Mouse (Mus musculus) liver, embryonic 16.5 days (tissue): ENCODE results near the gene Higd2a. TPM values are rescaled to one million over a fixed set of nuclear protein-coding genes. Genes with fewer than 3 reads are reported as not detected.

ENCODE experiments used
- ATAC-seq: fragments of 200-750 bp; cut with Nextera tagmentation; 2 replicates; pipeline ENCODE4 v1.8.0; 2017; ENCODE audit warnings: low read depth, mild to moderate bottlenecking, moderate number of reproducible peaks, moderate library complexity
- H3K27ac ChIP-seq: fragments of 300-500 bp; sonication (generic); 2 replicates; pipeline ENCODE4 v1.5.1; 2014; ENCODE audit warnings: mild to moderate bottlenecking, low read length
- H3K27me3 ChIP-seq: fragments of 300-500 bp; sonication (generic); 2 replicates; pipeline ENCODE4 v1.6.1; 2014; ENCODE audit warnings: low read depth, low read length, mixed read lengths; ENCODE audit not compliant: control insufficient read depth, insufficient read depth
- H3K36me3 ChIP-seq: fragments of 300-500 bp; sonication (generic); 2 replicates; pipeline ENCODE4 v1.6.1; 2014; ENCODE audit warnings: mild to moderate bottlenecking; ENCODE audit not compliant: control insufficient read depth, insufficient read depth
- H3K4me1 ChIP-seq: fragments of 300-500 bp; sonication (generic); 2 replicates; pipeline ENCODE4 v1.6.1; 2014; ENCODE audit warnings: low read depth, low read length, mixed read lengths; ENCODE audit not compliant: control insufficient read depth
- H3K4me2 ChIP-seq: fragments of 300-500 bp; sonication (generic); 2 replicates; pipeline ENCODE4 v1.6.1; 2014; ENCODE audit warnings: low read depth, low read length, mixed read lengths
- H3K4me3 ChIP-seq: fragments of 300-500 bp; sonication (generic); 2 replicates; pipeline ENCODE4 v1.5.1; 2014; ENCODE audit warnings: low read depth, mild to moderate bottlenecking, low read length
- H3K9ac ChIP-seq: fragments of 300-500 bp; sonication (generic); 2 replicates; pipeline ENCODE4 v1.6.1; 2014; ENCODE audit warnings: low read depth, low read length
- H3K9me3 ChIP-seq: fragments of 300-500 bp; sonication (generic); replicated peaks from 2 replicates; pipeline ENCODE4 v1.6.1; 2016; ENCODE audit warnings: low read length; ENCODE audit not compliant: control insufficient read depth
- WGBS: fragments of 180-500 bp; shearing (Covaris S2); extraction: QIAGEN DNeasy Blood & Tissue Kit; methylation state at CpG from one replicate; pipeline ENCODE4 v1.1.7; 2014; ENCODE audit not compliant: insufficient replicate concordance; 5-methylcytosine and 5-hydroxymethylcytosine counted together
- polyA plus RNA-seq: library from polyadenylated mRNA; unstranded; fragments of >200 nt; fragmentation: Nextera tagmentation; extraction: Ambion mirVana; gene quantifications from 2 replicates; pipeline ENCODE4 v1.2.1, GENCODE M21; 2015

Higd2a gene
- polyA plus RNA-seq, 1 experiment from 2014 or later: 102 TPM

DNA sequence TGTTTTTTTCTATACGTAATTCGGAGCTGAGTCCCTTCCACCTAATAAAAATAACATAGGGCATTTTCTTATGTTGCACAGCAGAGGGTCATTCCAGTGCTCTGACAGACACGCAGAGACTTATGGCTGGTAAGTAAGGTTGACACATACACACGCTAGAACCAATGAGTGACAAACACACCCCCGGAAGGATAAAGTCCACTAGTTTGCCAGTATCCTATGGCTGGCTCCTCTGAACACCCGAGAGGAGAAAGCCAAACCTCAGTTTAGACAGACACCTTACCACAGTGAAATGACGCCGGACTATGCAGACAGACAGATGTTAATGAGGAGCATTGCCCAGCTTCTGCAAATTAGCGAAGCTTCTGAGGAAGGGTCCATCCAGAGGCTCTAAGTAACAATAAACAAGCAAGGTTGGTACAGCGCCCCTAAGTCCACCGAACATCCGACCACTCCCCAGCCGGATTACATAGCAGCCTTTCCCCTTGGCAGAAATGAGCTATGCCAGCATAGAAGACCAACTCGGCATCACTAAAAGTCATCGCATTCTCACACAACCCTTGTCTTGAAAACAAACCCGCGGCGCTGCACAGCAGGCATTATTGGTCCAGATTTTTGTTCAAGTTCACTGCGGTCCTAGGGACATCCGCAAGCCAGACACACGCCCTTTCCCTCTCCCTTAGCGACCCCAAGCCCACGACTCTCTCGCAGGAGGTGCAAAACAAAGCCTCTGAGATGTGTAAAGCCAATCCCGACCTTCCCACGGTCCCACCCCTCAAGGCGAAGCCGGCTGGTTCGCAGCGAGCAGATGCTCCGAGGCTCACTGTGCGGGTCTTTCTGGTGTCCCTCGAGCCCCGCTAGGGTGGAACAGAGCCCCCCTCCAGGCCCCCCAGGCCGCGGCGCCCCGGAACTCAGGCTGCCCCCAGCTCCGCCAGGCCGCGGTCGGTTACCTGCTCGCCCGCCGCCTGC, 25.5 kb upstream of the Higd2a start:
- H3K27ac ChIP-seq: peak overlapping the region; percentile 77
- no peaks in the 10 kb centered on the region for H3K9me3 ChIP-seq
- H3K4me1 ChIP-seq: peaks cover 16% of the 10 kb centered on the region
- ATAC-seq: peak; percentile 49
- 9% methylated on average over 45 of the region's 45 CpGs for WGBS
- H3K4me3 ChIP-seq: peak overlapping the region; percentile 95
- peaks cover 15% of the 10 kb centered on the region for H3K36me3 ChIP-seq
- no peaks in the 10 kb centered on the region for H3K27me3 ChIP-seq
- H3K4me2 ChIP-seq: peak overlapping the region; percentile 92
- H3K9ac ChIP-seq: peak overlapping the region; percentile 99

DNA sequence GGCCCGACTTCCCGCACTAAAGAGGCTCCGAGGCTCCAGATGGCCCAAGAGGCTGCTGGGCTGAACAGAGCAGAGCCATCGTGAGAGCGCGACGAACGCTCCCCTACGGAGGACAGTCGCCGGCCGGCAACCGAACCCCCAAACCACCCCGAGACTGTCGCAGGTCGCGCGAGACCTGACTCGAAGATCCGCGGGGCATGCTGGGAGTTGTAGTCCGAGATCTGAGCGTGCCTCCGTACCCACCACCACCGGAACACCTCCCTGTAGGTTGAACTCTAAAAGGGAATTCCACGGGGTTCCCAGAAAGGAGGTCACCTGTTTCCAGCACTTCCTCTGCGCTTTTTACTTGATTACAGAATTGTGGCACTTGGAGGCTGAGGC, 24.8 kb upstream of the Higd2a start, which contains the start of gene 4833439L19Rik:
TSS of gene 4833439L19Rik (minus strand) at position 235 of the 381 bp plus-strand sequence.
- Histone ChIP-seq H3K27me3 (no peaks in the 10 kb centered on the region), H3K9ac (peak within 1 kb of the TSS; percentile 99), H3K9me3 (no peaks in the 10 kb centered on the region), H3K4me1 (peaks cover 16% of the 10 kb centered on the region), H3K4me3 (peak within 1 kb of the TSS; percentile 95), H3K36me3 (peaks cover 9% of the 10 kb centered on the region), H3K27ac (peak within 1 kb of the TSS; percentile 77), H3K4me2 (peak within 1 kb of the TSS; percentile 92)
- 0% methylated on average over 27 of the region's 27 CpGs for WGBS
- ATAC-seq: peak; percentile 95

DNA sequence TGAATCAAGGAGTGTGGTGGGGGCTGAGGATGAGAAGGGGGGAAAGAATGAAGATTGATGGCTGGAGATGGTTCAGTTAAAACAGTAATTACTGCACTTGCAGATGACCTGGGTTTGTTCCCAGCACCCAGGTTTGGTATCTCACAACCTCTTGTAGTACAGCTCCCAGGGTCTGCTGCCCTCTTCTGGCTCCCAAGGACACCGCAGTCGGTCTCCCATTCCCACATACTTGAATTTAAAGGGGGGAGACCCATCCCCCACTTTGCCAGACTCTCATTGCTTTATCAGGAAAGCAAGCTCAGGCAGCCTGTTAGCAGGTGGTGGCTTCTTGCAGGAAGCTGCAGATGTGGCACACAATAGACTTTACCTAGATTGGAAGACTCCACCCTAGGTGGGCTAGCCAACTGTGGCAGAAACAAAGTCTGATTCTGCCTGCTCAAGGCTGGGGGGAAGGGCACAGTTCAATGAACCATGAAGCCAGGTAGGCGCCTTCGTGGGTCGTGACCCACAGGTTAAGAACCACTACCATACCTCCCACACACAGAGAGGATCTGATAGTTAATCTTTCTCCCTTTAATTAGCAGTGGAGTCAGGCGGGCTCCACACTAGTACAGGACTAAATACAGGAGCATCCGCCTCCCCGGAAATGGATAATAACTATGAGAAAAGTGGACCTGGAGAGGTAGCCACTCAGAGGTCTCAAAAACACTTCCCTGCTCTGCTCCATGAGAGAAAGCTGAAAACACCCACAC, 24.2 kb upstream of the Higd2a start:
- Histone ChIP-seq H3K4me3 (peak overlapping the region; percentile 95), H3K27me3 (no peaks in the 10 kb centered on the region), H3K27ac (peak overlapping the region; percentile 76), H3K36me3 (peaks cover 7% of the 10 kb centered on the region), H3K9me3 (no peaks in the 10 kb centered on the region), H3K9ac (peak overlapping the region; percentile 99), H3K4me1 (peaks cover 16% of the 10 kb centered on the region), H3K4me2 (peak overlapping the region; percentile 92)
- peak; percentile 44 for ATAC-seq
- WGBS: 36% methylated on average over 8 of the region's 8 CpGs

DNA sequence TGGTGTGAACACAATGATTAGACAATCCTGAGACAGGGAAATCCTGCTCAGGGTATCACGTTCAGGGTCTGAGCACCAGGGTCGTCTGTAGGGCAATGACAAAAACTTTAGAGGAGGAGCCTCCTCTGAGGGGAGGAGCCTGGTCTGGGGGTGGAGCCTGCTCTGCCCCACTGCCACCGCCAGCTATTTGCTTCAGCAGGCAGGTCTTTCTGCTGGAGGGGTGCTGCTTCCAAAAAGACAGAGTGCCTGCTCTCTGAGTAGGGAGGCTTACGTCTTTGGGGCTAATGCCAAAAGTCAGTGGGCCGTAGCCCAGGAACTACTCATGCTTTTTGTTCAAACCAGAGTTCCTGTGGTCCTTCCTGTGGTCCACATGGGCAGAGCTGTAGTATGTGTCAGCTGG, 21.6 kb upstream of the Higd2a start:
- Histone ChIP-seq H3K27ac (no peak overlapping the region), H3K36me3 (no peaks in the 10 kb centered on the region), H3K9me3 (no peaks in the 10 kb centered on the region), H3K4me3 (no peak overlapping the region), H3K9ac (no peak overlapping the region), H3K4me2 (no peak overlapping the region), H3K4me1 (peaks cover 16% of the 10 kb centered on the region), H3K27me3 (no peaks in the 10 kb centered on the region)
- 30% methylated on average over 5 of the region's 5 CpGs for WGBS
- no peak for ATAC-seq

DNA sequence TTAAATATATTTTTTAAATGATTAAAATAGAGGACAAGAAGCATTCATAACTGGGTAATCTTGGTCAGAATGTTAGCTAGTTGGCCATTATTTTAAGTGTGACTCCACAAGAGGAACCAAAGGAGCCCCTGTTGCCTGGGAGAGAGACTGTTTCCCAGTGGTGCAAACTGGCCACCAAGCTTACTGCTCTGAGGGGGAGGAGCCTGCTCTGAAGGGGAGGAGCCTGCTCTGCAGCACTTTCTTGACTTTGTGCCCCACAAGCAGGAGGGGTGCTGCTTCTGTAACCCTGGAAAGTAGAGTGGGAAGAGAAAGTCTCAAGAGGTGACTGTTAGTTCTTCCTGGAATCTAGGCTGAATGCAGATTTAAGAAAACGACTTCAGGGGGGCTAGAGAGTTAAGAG, 20.7 kb upstream of the Higd2a start:
- Histone ChIP-seq H3K27me3 (no peaks in the 10 kb centered on the region), H3K4me3 (no peak overlapping the region), H3K27ac (no peak overlapping the region), H3K4me1 (peaks cover 14% of the 10 kb centered on the region), H3K9ac (no peak overlapping the region), H3K4me2 (no peak overlapping the region), H3K36me3 (no peaks in the 10 kb centered on the region), H3K9me3 (no peaks in the 10 kb centered on the region)
- WGBS: 56% methylated on average over 1 of the region's 1 CpGs
- no peak for ATAC-seq

DNA sequence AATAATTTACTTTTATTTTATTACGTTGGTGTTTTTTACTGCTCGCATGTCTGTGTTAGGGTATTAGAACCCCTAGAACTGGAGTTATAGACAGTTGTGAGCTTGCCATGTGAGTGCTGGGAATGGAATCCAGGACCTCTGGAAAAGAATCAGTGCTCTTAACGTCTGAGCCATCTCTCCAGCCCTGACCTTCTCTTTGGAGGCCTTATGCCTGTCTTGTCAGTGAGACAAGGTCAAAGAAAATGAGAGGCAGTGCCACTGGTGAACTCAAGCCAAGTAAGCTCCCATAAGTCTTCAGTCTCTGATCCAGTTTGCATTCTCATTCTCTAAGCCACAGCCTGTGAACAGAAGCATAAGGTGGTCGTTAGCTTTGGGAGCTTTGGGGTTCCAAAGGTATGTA, 19.3 kb upstream of the Higd2a start:
- no peak overlapping the region for H3K9ac ChIP-seq
- no peak overlapping the region for H3K27ac ChIP-seq
- no peak for ATAC-seq
- H3K27me3 ChIP-seq: no peaks in the 10 kb centered on the region
- no peak overlapping the region for H3K4me2 ChIP-seq
- H3K4me3 ChIP-seq: no peak overlapping the region
- H3K36me3 ChIP-seq: no peaks in the 10 kb centered on the region
- H3K9me3 ChIP-seq: no peaks in the 10 kb centered on the region
- 60% methylated on average over 4 of the region's 4 CpGs for WGBS
- peaks cover 12% of the 10 kb centered on the region for H3K4me1 ChIP-seq

DNA sequence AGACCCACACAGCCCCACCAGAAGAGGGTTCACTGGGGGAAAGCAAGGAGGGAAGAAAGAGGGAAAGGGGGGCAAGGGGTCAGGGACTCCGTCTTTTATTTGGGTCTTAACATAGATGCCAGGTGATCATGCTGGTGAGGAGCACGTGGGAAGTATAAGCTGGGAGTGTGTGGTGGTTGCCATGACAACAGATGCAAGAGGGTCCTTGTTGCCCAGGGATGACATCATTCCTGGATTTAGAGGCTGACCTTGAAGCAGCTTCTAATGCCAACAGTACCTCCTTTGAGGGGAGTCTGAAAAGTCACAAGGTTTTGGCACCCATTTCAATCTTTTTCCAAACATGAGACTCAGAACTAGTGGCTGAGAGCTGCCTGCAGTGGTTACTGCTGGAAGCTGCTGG, 18.4 kb upstream of the Higd2a start:
- H3K4me3 ChIP-seq: no peak overlapping the region
- no peak overlapping the region for H3K9ac ChIP-seq
- no peak overlapping the region for H3K4me2 ChIP-seq
- H3K27me3 ChIP-seq: no peaks in the 10 kb centered on the region
- no peak for ATAC-seq
- H3K36me3 ChIP-seq: no peaks in the 10 kb centered on the region
- peaks cover 12% of the 10 kb centered on the region for H3K4me1 ChIP-seq
- no peak overlapping the region for H3K27ac ChIP-seq
- no peaks in the 10 kb centered on the region for H3K9me3 ChIP-seq
- WGBS: 47% methylated on average over 2 of the region's 2 CpGs

DNA sequence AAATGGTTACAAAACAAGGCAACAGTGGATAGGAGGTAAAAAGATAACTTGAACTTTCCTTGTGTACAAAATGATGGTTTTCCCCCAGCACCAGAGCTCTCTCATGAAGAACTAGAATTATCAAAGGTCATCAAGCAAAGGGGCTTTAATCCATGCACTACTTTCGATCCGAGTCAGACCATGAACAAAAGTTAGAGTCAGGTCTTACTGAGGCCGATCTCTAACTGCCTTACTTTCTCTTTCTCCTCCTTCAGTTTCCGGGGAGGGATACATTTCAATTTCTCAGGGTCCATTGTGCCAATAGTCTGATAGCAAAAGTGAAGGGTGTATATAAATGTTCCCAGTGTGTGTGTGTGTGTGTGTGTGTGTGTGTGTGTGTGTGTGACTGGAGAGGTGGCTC, 17.4 kb upstream of the Higd2a start:
- no peak for ATAC-seq
- Histone ChIP-seq H3K36me3 (no peaks in the 10 kb centered on the region), H3K9me3 (no peaks in the 10 kb centered on the region), H3K4me1 (peaks cover 12% of the 10 kb centered on the region), H3K4me2 (no peak overlapping the region), H3K27me3 (no peaks in the 10 kb centered on the region), H3K4me3 (no peak overlapping the region), H3K27ac (no peak overlapping the region), H3K9ac (no peak overlapping the region)
- WGBS: 72% methylated on average over 4 of the region's 4 CpGs
